Mouse (Mus musculus) liver, embryonic 12.5 days (tissue): ENCODE measurements around the gene Ankrd36. TPM values are rescaled to one million over a fixed set of nuclear protein-coding genes. Genes with fewer than 3 reads are reported as not detected.
A peak's percentile ranks its signal among the peaks of the same experiment; 100 is the strongest.

Source experiments
- ATAC-seq: fragments of 200-750 bp; cut with Nextera tagmentation; 2 replicates; pipeline ENCODE4 v1.8.0; 2017; ENCODE audit warnings: moderate number of reproducible peaks, mild to moderate bottlenecking, moderate library complexity
- H3K27ac ChIP-seq: fragments of 300-500 bp; sonication (generic); 2 replicates; pipeline ENCODE4 v1.5.1; 2016; ENCODE audit warnings: mild to moderate bottlenecking
- H3K27me3 ChIP-seq: fragments of 300-500 bp; sonication (generic); replicated peaks from 2 replicates; pipeline ENCODE4 v1.6.1; 2016; ENCODE audit warnings: mild to moderate bottlenecking, moderate library complexity
- H3K36me3 ChIP-seq: fragments of 300-500 bp; sonication (generic); 2 replicates; pipeline ENCODE4 v1.6.1; 2016; ENCODE audit warnings: mild to moderate bottlenecking, moderate library complexity
- H3K4me1 ChIP-seq: fragments of 300-500 bp; sonication (generic); 2 replicates; pipeline ENCODE4 v1.6.1; 2016
- H3K4me2 ChIP-seq: fragments of 300-500 bp; sonication (generic); 2 replicates; pipeline ENCODE4 v1.6.1; 2016; ENCODE audit warnings: mild to moderate bottlenecking, moderate library complexity
- H3K4me3 ChIP-seq: fragments of 300-500 bp; sonication (generic); 2 replicates; pipeline ENCODE4 v1.5.1; 2016; ENCODE audit warnings: mild to moderate bottlenecking, moderate library complexity
- H3K9ac ChIP-seq: fragments of 300-500 bp; sonication (generic); 2 replicates; pipeline ENCODE4 v1.6.1; 2016; ENCODE audit warnings: mild to moderate bottlenecking, moderate library complexity
- H3K9me3 ChIP-seq: fragments of 300-500 bp; sonication (generic); replicated peaks from 2 replicates; pipeline ENCODE4 v1.6.1; 2016; ENCODE audit warnings: mild to moderate bottlenecking, moderate library complexity
- WGBS: fragments of 180-500 bp; shearing (Covaris S2); methylation state at CpG from one replicate; pipeline ENCODE4 v1.1.7; 2016; ENCODE audit not compliant: insufficient replicate concordance; 5-methylcytosine and 5-hydroxymethylcytosine counted together
- polyA plus RNA-seq: library from polyadenylated mRNA; unstranded; fragments of >200 nt; fragmentation: Nextera tagmentation; extraction: Ambion mirVana; gene quantifications from 2 replicates; pipeline ENCODE4 v1.2.1, GENCODE M21; 2016

The Ankrd36 gene
- polyA plus RNA-seq: 0.67 and 0.80 TPM in 2 replicates

DNA sequence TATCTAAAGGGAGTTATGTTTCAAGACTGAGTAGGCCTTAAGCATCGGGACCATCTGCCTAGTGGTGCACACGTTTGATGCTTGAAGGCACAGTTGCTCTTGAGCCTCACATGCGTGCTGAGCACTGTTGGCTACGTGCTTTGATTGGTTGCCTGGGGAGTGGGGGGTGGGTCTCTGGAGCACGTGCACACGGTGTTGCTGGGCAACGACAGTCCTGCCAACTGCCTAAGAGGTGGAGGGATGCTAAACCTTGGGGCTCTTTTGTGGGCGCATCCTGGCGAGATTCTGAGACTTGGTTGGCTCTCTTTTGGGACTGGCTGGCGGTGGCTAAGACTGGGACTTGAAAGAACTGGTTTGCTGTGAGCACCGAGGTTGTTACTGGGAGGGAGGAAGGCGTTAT, at the start of gene Ankrd36:
Gene Ankrd36, plus strand, starts transcription at position 211 of the 400 bp plus-strand sequence.
- no peak for ATAC-seq
- Histone ChIP-seq H3K4me3 (no peak within 1 kb of the TSS), H3K4me1 (peaks cover 32% of the 10 kb centered on the region), H3K4me2 (no peak within 1 kb of the TSS), H3K27ac (no peak within 1 kb of the TSS), H3K36me3 (no peaks in the 10 kb centered on the region), H3K9me3 (no peaks in the 10 kb centered on the region), H3K9ac (no peak within 1 kb of the TSS), H3K27me3 (no peaks in the 10 kb centered on the region)
- 78% methylated on average over 12 of the region's 12 CpGs for WGBS

DNA sequence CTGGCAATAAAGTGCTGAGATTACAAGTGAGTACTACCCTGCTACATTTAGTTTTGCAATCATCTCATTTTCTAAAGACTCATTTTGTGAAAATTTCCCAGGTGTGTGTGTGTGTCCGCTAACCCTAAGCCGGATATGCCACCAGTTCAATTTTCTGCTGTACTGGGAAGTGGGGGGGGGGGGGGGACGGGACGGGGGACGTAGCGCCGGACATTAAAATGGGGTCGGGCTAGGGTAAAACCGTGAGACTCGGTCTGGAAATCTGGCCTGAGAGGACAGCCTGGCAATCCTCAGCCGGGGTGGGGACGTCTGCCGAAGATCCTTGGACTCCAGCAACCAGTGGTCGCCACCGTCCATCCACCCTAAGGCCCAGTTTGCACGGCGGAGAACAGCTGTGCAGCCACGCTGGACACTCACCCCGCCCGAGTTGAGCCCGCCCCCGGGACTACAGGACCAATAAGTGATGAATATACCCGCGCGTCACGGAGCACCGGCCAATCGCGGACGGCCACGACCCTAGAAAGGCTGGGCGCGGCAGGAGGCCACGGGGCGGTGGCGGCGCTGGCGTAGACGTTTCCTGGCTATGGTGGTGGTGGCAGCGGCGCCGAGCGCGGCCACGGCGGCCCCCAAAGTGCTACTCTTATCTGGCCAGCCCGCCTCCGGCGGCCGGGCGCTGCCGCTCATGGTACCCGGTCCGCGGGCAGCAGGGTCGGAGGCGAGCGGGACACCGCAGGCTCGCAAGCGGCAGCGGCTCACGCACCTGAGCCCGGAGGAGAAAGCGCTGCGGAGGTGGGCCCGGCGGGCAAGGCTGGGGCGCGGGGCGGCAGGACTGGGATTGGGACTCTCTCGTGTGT, 48.8 kb upstream of the Ankrd36 start, which contains the start of gene Xbp1:
Gene Xbp1, plus strand, starts transcription at position 248 of the 854 bp plus-strand sequence.
- WGBS: under 1% methylated on average over 72 of the region's 72 CpGs
- Histone ChIP-seq H3K36me3 (peaks cover 35% of the 10 kb centered on the region), H3K27me3 (no peaks in the 10 kb centered on the region), H3K9ac (peak within 1 kb of the TSS; percentile 96), H3K4me2 (peak within 1 kb of the TSS; percentile 86), H3K4me3 (peak within 1 kb of the TSS; percentile 92), H3K9me3 (no peaks in the 10 kb centered on the region), H3K27ac (peak within 1 kb of the TSS; percentile 92), H3K4me1 (peaks cover 33% of the 10 kb centered on the region)
- ATAC-seq: peak; percentile 96

DNA sequence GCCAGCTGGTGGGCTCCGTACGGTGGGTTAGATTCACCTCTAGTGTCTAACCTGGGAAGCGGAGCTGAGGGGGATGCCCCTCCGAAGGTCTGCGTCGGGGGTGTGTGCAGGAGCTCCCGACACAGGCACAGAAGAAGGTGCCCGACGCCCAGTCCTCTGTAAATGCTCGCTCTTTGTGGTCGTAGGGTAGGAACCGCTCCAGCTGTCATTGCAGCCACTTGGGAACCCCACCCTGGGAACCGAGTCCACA, 48.3 kb upstream of the Ankrd36 start:
- Histone ChIP-seq H3K4me3 (peak overlapping the region; percentile 92), H3K27ac (peak overlapping the region; percentile 92), H3K4me2 (peak overlapping the region; percentile 86), H3K36me3 (peaks cover 41% of the 10 kb centered on the region), H3K9me3 (no peaks in the 10 kb centered on the region), H3K27me3 (no peaks in the 10 kb centered on the region), H3K9ac (peak overlapping the region; percentile 96), H3K4me1 (peaks cover 33% of the 10 kb centered on the region)
- under 1% methylated on average over 13 of the region's 13 CpGs for WGBS
- ATAC-seq: peak; percentile 31

DNA sequence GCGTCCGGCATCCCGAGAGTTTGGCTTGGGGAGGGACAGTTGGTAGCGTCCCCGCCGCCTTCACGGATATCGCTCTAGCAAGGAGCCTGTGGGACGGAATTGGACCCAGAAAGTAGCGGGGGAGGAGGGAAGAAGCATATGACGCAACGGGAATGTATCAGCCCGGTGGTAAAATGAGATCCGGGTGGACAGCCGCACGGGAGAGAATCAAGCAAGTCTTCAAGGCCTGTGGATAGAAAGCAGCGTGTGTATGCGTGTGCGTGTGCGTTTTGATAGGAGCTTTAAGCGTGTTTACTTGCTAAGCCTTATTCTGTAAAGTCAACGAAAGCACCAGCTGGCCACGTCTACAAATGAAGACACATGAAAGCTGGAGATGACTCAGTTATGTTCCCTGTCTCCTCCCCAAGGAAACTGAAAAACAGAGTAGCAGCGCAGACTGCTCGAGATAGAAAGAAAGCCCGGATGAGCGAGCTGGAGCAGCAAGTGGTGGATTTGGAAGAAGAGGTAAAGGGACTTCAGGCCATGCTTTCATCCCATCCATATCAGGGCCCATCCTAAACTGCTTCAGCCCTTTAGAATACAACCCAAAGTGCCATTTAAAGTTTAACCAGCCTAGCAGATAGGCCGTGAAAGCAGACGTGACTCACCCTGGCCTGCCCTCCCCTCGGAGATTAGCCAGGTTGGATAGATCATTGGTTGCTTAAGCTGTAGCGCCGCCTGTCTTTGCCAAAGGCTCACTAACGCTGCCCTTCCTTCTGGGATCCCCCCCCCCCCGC, 47.8 kb upstream of the Ankrd36 start:
- peaks cover 33% of the 10 kb centered on the region for H3K4me1 ChIP-seq
- H3K36me3 ChIP-seq: peaks cover 46% of the 10 kb centered on the region
- peak overlapping the region; percentile 92 for H3K4me3 ChIP-seq
- H3K27ac ChIP-seq: peak overlapping the region; percentile 92
- peak overlapping the region; percentile 86 for H3K4me2 ChIP-seq
- H3K9ac ChIP-seq: peak overlapping the region; percentile 96
- peak; percentile 71 for ATAC-seq
- H3K9me3 ChIP-seq: no peaks in the 10 kb centered on the region
- no peaks in the 10 kb centered on the region for H3K27me3 ChIP-seq
- WGBS: under 1% methylated on average over 34 of the region's 34 CpGs

DNA sequence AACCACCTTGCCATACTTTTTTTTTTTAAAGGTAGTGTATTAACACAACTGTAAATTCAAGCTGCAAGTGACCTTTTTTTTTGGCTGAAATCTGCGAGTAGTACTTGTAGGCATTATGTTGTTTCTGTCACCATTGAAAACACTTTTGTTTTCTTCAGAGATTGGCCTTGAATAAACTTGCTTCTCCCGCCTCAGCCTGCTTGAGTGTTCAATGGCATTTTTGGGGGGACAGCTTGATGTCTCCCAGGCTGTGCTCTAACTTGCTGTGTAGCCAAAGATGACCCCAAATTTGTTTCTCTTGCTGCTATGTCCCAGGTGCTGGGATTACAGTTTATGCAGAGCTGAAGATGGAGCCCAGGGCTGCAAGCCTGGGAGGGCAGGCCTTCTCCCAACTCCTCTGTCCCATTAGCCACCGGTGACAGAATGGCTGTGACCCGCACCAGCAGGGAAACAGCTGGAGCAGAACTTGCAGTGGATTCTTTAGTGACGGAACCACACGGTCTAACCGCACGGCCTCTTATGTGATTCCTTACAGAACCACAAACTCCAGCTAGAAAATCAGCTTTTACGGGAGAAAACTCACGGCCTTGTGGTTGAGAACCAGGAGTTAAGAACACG, 46.6 kb upstream of the Ankrd36 start:
- peaks cover 33% of the 10 kb centered on the region for H3K4me1 ChIP-seq
- no peaks in the 10 kb centered on the region for H3K9me3 ChIP-seq
- ATAC-seq: no peak
- peak overlapping the region; percentile 96; the same call in 1 of the 2 replicates for H3K9ac ChIP-seq
- 0 out of 2 replicates have a peak overlapping the region, but pooled peaks have one; percentile 92 for H3K27ac ChIP-seq
- peak overlapping the region; percentile 92 for H3K4me3 ChIP-seq
- peaks cover 58% of the 10 kb centered on the region for H3K36me3 ChIP-seq
- no peaks in the 10 kb centered on the region for H3K27me3 ChIP-seq
- 89% methylated on average over 11 of the region's 11 CpGs for WGBS
- peak overlapping the region; percentile 86 for H3K4me2 ChIP-seq

DNA sequence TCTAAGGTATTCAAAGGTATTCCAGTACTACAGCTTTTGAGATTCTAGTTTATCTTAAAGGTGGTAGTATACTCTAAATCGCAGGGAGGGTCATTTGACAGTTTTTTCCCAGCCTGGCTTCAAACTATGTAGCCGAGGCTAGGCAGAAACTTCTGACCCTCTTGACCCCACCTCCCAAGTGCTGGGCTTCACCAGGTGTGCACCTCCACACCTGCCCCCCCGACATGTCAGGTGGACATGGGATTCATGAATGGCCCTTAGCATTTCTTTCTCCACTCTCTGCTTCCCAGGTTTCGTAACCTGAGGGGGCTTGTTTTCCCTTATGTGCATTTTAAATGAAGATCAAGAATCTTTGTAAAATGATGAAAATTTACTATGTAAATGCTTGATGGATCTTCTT, 44.1 kb upstream of the Ankrd36 start:
- WGBS: 75% methylated on average over 4 of the region's 4 CpGs
- no peak for ATAC-seq
- Histone ChIP-seq H3K4me1 (peaks cover 32% of the 10 kb centered on the region), H3K4me3 (no peak overlapping the region), H3K27ac (no peak overlapping the region), H3K27me3 (no peaks in the 10 kb centered on the region), H3K36me3 (peaks cover 83% of the 10 kb centered on the region), H3K9me3 (no peaks in the 10 kb centered on the region), H3K4me2 (no peak overlapping the region), H3K9ac (no peak overlapping the region)

DNA sequence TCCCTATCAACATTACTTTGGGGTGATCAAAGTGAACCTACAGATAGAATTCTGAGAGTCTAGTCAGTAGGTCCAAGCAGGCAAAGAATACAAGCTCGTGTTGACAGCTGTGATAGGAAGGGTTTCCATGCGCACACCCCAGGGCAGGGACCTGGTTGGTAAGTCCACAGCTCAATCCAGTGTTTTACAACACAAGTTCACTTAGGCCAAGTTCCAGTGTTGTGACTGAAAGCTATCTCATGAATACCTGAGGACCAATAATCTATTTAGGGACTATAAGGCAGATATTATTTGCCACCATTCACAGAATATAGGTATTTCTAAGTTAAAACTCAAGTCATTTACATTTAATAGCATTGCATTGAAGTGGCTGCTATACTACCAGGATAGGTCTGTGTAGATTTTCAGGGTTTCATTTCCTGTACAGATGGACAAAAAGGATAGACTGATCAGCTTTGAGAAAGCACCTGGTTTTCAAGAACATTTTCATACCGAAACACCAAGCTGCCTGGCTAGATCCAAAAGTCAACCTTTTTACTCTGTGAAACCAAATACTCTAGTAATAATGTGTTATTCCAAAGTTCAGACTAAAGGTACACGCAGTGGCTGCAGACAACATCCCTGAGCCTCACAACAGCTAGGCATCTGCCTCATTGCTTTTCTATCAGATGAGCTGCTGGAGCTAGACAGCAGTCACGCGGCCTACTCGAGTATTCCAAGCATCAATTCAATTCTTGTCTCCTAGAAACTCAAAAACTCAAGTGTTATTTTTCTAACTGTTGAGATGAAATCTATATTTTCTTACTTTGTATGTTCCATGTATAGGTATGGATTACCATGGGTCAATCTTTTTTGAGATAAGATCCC, 42.7 kb upstream of the Ankrd36 start:
- Histone ChIP-seq H3K9me3 (no peaks in the 10 kb centered on the region), H3K9ac (no peak overlapping the region), H3K36me3 (peaks cover 97% of the 10 kb centered on the region), H3K27me3 (no peaks in the 10 kb centered on the region), H3K4me1 (peaks cover 39% of the 10 kb centered on the region), H3K27ac (no peak overlapping the region), H3K4me3 (no peak overlapping the region), H3K4me2 (no peak overlapping the region)
- no peak for ATAC-seq
- 81% methylated on average over 7 of the region's 7 CpGs for WGBS

DNA sequence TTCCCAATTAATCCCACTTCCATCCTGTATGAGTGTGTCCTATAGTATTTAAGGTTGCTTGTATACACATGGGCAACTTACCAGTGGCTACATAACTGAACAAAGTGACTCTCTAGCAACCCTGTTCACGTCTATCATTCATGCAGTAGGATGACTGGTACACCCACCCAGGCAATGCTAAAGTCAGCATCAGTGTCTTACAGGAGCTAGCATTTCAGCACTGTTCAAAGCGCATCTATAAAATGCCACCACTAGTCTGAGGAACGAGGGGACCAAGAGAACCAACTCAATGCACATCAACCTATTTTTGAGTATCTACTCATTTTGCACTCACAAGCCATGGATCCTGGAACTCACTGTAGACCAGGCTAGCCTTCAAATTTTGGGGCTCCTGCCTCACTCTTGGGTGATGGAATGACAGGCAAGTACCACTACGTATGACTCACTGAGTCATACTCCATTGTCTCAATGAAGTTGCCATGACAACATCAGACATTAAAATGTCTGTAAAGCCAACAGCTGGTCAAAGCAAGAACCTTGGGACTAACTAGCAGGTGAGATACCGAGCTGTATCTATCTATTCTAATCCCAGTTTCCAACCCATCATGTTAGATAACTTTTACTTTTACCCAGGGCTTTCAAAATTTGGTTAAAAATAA, 41.5 kb upstream of the Ankrd36 start:
- Histone ChIP-seq H3K27me3 (no peaks in the 10 kb centered on the region), H3K36me3 (peaks cover 100% of the 10 kb centered on the region), H3K4me3 (no peak overlapping the region), H3K9ac (no peak overlapping the region), H3K9me3 (no peaks in the 10 kb centered on the region), H3K27ac (no peak overlapping the region), H3K4me1 (peaks cover 27% of the 10 kb centered on the region), H3K4me2 (no peak overlapping the region)
- ATAC-seq: no peak
- WGBS: 74% methylated on average over 5 of the region's 5 CpGs

DNA sequence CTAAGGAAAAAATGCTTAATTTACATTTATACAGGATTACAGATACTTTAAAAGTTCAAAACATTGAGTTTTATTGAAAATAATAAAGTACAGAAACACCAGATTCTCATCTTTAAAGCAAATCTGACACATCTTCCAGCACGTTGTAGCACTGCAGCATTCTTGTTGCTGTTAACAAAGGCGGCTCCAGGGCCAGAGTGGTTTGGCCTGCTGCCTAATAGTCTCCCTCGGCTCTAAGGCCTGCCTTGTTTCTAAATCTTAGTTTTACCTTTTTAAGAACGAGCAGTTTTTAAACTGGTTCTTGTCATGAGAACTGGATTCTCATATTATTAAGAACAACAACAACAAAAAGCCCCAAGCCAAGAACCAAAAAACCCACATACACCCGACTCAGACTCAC, 40.6 kb upstream of the Ankrd36 start:
- Histone ChIP-seq H3K9me3 (no peaks in the 10 kb centered on the region), H3K27ac (no peak overlapping the region), H3K4me3 (no peak overlapping the region), H3K27me3 (no peaks in the 10 kb centered on the region), H3K4me2 (no peak overlapping the region), H3K4me1 (peaks cover 19% of the 10 kb centered on the region), H3K36me3 (peaks cover 100% of the 10 kb centered on the region), H3K9ac (no peak overlapping the region)
- 75% methylated on average over 5 of the region's 5 CpGs for WGBS
- ATAC-seq: no peak

DNA sequence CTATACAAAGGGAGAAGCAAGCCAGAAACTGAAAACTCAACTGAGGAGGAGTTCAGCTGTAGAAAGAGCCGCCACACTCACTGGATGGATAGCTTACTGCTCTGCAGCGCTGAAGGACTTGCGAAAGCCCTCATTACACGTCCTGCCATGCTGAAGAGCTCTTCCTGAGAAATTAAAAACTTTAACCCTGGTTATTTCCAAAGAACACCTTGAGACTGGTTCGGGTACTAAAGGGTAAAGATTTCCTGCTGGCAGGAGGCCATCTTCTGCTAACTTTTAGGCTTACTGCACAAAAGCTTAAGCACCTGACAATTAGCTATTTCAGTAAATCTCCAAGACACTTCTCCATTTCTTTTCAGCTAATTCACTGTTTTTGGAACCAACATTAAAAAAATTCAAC, 39.3 kb upstream of the Ankrd36 start:
- WGBS: 82% methylated on average over 5 of the region's 5 CpGs
- H3K27ac ChIP-seq: no peak overlapping the region
- peaks cover 18% of the 10 kb centered on the region for H3K4me1 ChIP-seq
- no peaks in the 10 kb centered on the region for H3K9me3 ChIP-seq
- no peak overlapping the region for H3K4me2 ChIP-seq
- H3K4me3 ChIP-seq: no peak overlapping the region
- H3K36me3 ChIP-seq: peaks cover 100% of the 10 kb centered on the region
- no peak overlapping the region for H3K9ac ChIP-seq
- H3K27me3 ChIP-seq: no peaks in the 10 kb centered on the region
- no peak for ATAC-seq

DNA sequence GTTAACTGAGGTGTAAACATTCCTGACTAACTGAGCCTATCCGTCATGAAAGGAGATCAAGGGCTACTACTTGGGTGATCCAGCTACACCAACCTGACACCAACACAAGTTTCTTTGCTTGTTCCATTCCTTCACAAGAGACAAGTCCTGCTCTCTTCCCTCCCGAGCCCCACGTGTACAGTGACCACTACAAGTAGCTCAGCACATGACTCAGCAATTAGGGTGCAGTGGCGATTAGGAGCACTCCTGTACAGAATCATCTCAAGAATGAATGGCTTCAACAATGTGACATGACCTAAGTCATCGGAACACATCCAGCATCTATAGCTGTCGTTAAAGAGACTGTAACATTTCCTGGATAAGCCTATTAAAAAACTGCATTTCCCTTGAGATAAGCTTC, 38.8 kb upstream of the Ankrd36 start:
- no peak for ATAC-seq
- no peak overlapping the region for H3K9ac ChIP-seq
- H3K4me2 ChIP-seq: no peak overlapping the region
- H3K4me1 ChIP-seq: peaks cover 18% of the 10 kb centered on the region
- H3K27ac ChIP-seq: no peak overlapping the region
- H3K27me3 ChIP-seq: no peaks in the 10 kb centered on the region
- 59% methylated on average over 6 of the region's 6 CpGs for WGBS
- no peak overlapping the region for H3K4me3 ChIP-seq
- no peaks in the 10 kb centered on the region for H3K9me3 ChIP-seq
- peaks cover 96% of the 10 kb centered on the region for H3K36me3 ChIP-seq
